Mouse (Mus musculus) intestine, embryonic 16.5 days (tissue): Measurements from ENCODE around the gene Cd101. TPM values are rescaled to one million over a fixed set of nuclear protein-coding genes. Genes with fewer than 3 reads are reported as not detected.
A peak's percentile ranks its signal among the peaks of the same experiment; 100 is the strongest.

Experiments
- ATAC-seq: fragments of 200-750 bp; cut with Nextera tagmentation; 2 replicates; pipeline ENCODE4 v1.8.0; 2017; ENCODE audit warnings: moderate TSS enrichment, moderate library complexity
- H3K27ac ChIP-seq: fragments of 300-500 bp; sonication (generic); 2 replicates; pipeline ENCODE4 v1.5.1; 2014; ENCODE audit warnings: mild to moderate bottlenecking, low read length
- H3K27me3 ChIP-seq: fragments of 300-500 bp; sonication (generic); replicated peaks from 2 replicates; pipeline ENCODE4 v1.6.1; 2014; ENCODE audit warnings: low read length, control low read depth, mixed read lengths; ENCODE audit not compliant: control insufficient read depth, insufficient read depth
- H3K36me3 ChIP-seq: fragments of 300-500 bp; sonication (generic); 2 replicates; pipeline ENCODE4 v1.6.1; 2014; ENCODE audit warnings: low read length, control low read depth; ENCODE audit not compliant: control insufficient read depth, insufficient read depth
- H3K4me1 ChIP-seq: fragments of 300-500 bp; sonication (generic); 2 replicates; pipeline ENCODE4 v1.6.1; 2014; ENCODE audit warnings: low read length, control low read depth, mixed read lengths; ENCODE audit not compliant: control insufficient read depth, insufficient read depth
- H3K4me2 ChIP-seq: fragments of 300-500 bp; sonication (generic); 2 replicates; pipeline ENCODE4 v1.6.1; 2014; ENCODE audit warnings: low read depth, low read length, control low read depth
- H3K4me3 ChIP-seq: fragments of 300-500 bp; sonication (generic); 2 replicates; pipeline ENCODE4 v1.5.1; 2014; ENCODE audit warnings: mild to moderate bottlenecking, low read length
- H3K9ac ChIP-seq: fragments of 300-500 bp; sonication (generic); 2 replicates; pipeline ENCODE4 v1.6.1; 2014; ENCODE audit warnings: low read depth, low read length
- H3K9me3 ChIP-seq: fragments of 300-500 bp; sonication (generic); 2 replicates; pipeline ENCODE4 v1.6.1; 2016; ENCODE audit warnings: low read length, control low read depth; ENCODE audit not compliant: control insufficient read depth
- WGBS: fragments of 180-500 bp; shearing (Covaris S2); extraction: QIAGEN DNeasy Blood & Tissue Kit; methylation state at CpG from one replicate; pipeline ENCODE4 v1.1.7; 2014; 5-methylcytosine and 5-hydroxymethylcytosine counted together
- polyA plus RNA-seq: library from polyadenylated mRNA; unstranded; fragments of >200 nt; fragmentation: Nextera tagmentation; extraction: Ambion mirVana; gene quantifications from 2 replicates; pipeline ENCODE4 v1.2.1, GENCODE M21; 2015

The Cd101 gene
- polyA plus RNA-seq, 1 experiment from 2014 or later = 0.13 TPM

GRCm38 (mm10) chr3:101070230-101070795, 41.0 kb upstream of the Cd101 start:
- WGBS = 49% methylated on average over 10 of the region's 10 CpGs
- peak; percentile 68 for ATAC-seq
- H3K36me3 ChIP-seq = no peaks in the 10 kb centered on the region
- no peak overlapping the region for H3K9ac ChIP-seq
- no peaks in the 10 kb centered on the region for H3K27me3 ChIP-seq
- no peaks in the 10 kb centered on the region for H3K9me3 ChIP-seq
- H3K27ac ChIP-seq = peak overlapping the region; percentile 58; the same call in 1 of the 2 replicates
- no peak overlapping the region for H3K4me2 ChIP-seq
- no peak overlapping the region for H3K4me3 ChIP-seq
- H3K4me1 ChIP-seq = peaks cover 14% of the 10 kb centered on the region; the same call in 1 of the 2 replicates

- no peak overlapping the region for H3K4me2 ChIP-seq
- no peak overlapping the region for H3K9ac ChIP-seq
- no peak overlapping the region for H3K27ac ChIP-seq
- no peak overlapping the region for H3K4me3 ChIP-seq
- H3K9me3 ChIP-seq = no peaks in the 10 kb centered on the region
- peaks cover 14% of the 10 kb centered on the region; the same call in 1 of the 2 replicates for H3K4me1 ChIP-seq
- ATAC-seq = no peak
- 66% methylated on average over 5 of the region's 5 CpGs for WGBS
- H3K36me3 ChIP-seq = no peaks in the 10 kb centered on the region
- no peaks in the 10 kb centered on the region for H3K27me3 ChIP-seq
Measured at GRCm38 (mm10) chr3:101068701-101069100, 39.3 kb upstream of the Cd101 start.

GRCm38 (mm10) chr3:101066175-101066574, 36.8 kb upstream of the Cd101 start:
- Histone ChIP-seq H3K9ac (no peak overlapping the region), H3K36me3 (no peaks in the 10 kb centered on the region), H3K27me3 (no peaks in the 10 kb centered on the region), H3K9me3 (no peaks in the 10 kb centered on the region), H3K27ac (no peak overlapping the region), H3K4me3 (no peak overlapping the region), H3K4me2 (no peak overlapping the region), H3K4me1 (peaks cover 8% of the 10 kb centered on the region; the same call in 1 of the 2 replicates)
- 70% methylated on average over 6 of the region's 6 CpGs for WGBS
- no peak for ATAC-seq

GRCm38 (mm10) chr3:101061865-101062585, 32.7 kb upstream of the Cd101 start:
- Histone ChIP-seq H3K27me3 (no peaks in the 10 kb centered on the region), H3K36me3 (no peaks in the 10 kb centered on the region), H3K4me2 (no peak overlapping the region), H3K4me1 (no peaks in the 10 kb centered on the region), H3K9ac (no peak overlapping the region), H3K27ac (no peak overlapping the region), H3K9me3 (no peaks in the 10 kb centered on the region), H3K4me3 (no peak overlapping the region)
- no peak for ATAC-seq
- 88% methylated on average over 7 of the region's 7 CpGs for WGBS

- H3K4me3 ChIP-seq = no peak overlapping the region
- no peak overlapping the region for H3K27ac ChIP-seq
- no peaks in the 10 kb centered on the region for H3K9me3 ChIP-seq
- 72% methylated on average over 4 of the region's 4 CpGs for WGBS
- 0 out of 2 replicates have a peak, but pooled peaks cover 3% of the 10 kb centered on the region for H3K36me3 ChIP-seq
- no peak for ATAC-seq
- no peaks in the 10 kb centered on the region for H3K4me1 ChIP-seq
- no peak overlapping the region for H3K4me2 ChIP-seq
- H3K9ac ChIP-seq = no peak overlapping the region
- no peaks in the 10 kb centered on the region for H3K27me3 ChIP-seq
Measured at GRCm38 (mm10) chr3:101059214-101059613, 29.9 kb upstream of the Cd101 start.

- H3K9ac ChIP-seq = no peak overlapping the region
- no peak overlapping the region for H3K4me3 ChIP-seq
- ATAC-seq = no peak
- no peak overlapping the region for H3K4me2 ChIP-seq
- 0 out of 2 replicates have a peak, but pooled peaks cover 3% of the 10 kb centered on the region for H3K36me3 ChIP-seq
- WGBS = 82% methylated on average over 2 of the region's 2 CpGs
- H3K9me3 ChIP-seq = no peaks in the 10 kb centered on the region
- no peak overlapping the region for H3K27ac ChIP-seq
- no peaks in the 10 kb centered on the region for H3K27me3 ChIP-seq
- no peaks in the 10 kb centered on the region for H3K4me1 ChIP-seq
Measured at GRCm38 (mm10) chr3:101058203-101058602, 28.8 kb upstream of the Cd101 start.

- Histone ChIP-seq H3K9me3 (no peaks in the 10 kb centered on the region), H3K27ac (no peak overlapping the region), H3K4me3 (no peak overlapping the region), H3K4me2 (no peak overlapping the region), H3K9ac (no peak overlapping the region), H3K36me3 (0 out of 2 replicates have a peak, but pooled peaks cover 3% of the 10 kb centered on the region), H3K4me1 (no peaks in the 10 kb centered on the region), H3K27me3 (no peaks in the 10 kb centered on the region)
- no peak for ATAC-seq
- 79% methylated on average over 8 of the region's 8 CpGs for WGBS
Measured at GRCm38 (mm10) chr3:101055216-101055615, 25.9 kb upstream of the Cd101 start.

GRCm38 (mm10) chr3:101051601-101052000, 22.2 kb upstream of the Cd101 start:
- WGBS = 67% methylated on average over 4 of the region's 4 CpGs
- no peak overlapping the region for H3K4me2 ChIP-seq
- no peaks in the 10 kb centered on the region for H3K27me3 ChIP-seq
- H3K4me1 ChIP-seq = peaks cover 8% of the 10 kb centered on the region
- no peaks in the 10 kb centered on the region for H3K9me3 ChIP-seq
- no peak overlapping the region for H3K27ac ChIP-seq
- no peak overlapping the region for H3K4me3 ChIP-seq
- H3K9ac ChIP-seq = no peak overlapping the region
- ATAC-seq = no peak
- no peaks in the 10 kb centered on the region for H3K36me3 ChIP-seq

GRCm38 (mm10) chr3:101049997-101050396, 20.6 kb upstream of the Cd101 start:
- Histone ChIP-seq H3K27me3 (no peaks in the 10 kb centered on the region), H3K4me1 (peaks cover 13% of the 10 kb centered on the region), H3K4me3 (no peak overlapping the region), H3K36me3 (0 out of 2 replicates have a peak, but pooled peaks cover 3% of the 10 kb centered on the region), H3K4me2 (no peak overlapping the region), H3K9me3 (no peaks in the 10 kb centered on the region), H3K9ac (no peak overlapping the region), H3K27ac (no peak overlapping the region)
- 68% methylated on average over 9 of the region's 9 CpGs for WGBS
- ATAC-seq = no peak
